Mouse (Mus musculus) embryonic facial prominence, embryonic 13.5 days (tissue): Measurements from ENCODE around the gene Cntn5. TPM values are rescaled to one million over a fixed set of nuclear protein-coding genes. Genes with fewer than 3 reads are reported as not detected.

Source experiments
- ATAC-seq: fragments of 200-750 bp; cut with Nextera tagmentation; 2 replicates; pipeline ENCODE4 v1.8.0; 2017; ENCODE audit warnings: low read depth; ENCODE audit not compliant: insufficient number of reproducible peaks, insufficient read depth, low FRiP score, low TSS enrichment
- H3K27ac ChIP-seq: fragments of 300-500 bp; sonication (generic); 2 replicates; pipeline ENCODE4 v1.5.1; 2015; ENCODE audit warnings: moderate library complexity, mild to moderate bottlenecking, inconsistent platforms
- H3K27me3 ChIP-seq: fragments of 300-500 bp; sonication (generic); 2 replicates; pipeline ENCODE4 v1.6.1; 2015; ENCODE audit warnings: mild to moderate bottlenecking, inconsistent platforms
- H3K36me3 ChIP-seq: fragments of 300-500 bp; sonication (generic); 2 replicates; pipeline ENCODE4 v1.6.1; 2015; ENCODE audit warnings: mild to moderate bottlenecking, inconsistent platforms
- H3K4me1 ChIP-seq: fragments of 300-500 bp; sonication (generic); 2 replicates; pipeline ENCODE4 v1.6.1; 2015; ENCODE audit warnings: inconsistent platforms
- H3K4me2 ChIP-seq: fragments of 300-500 bp; sonication (generic); 2 replicates; pipeline ENCODE4 v1.6.1; 2015; ENCODE audit warnings: moderate library complexity, mild to moderate bottlenecking, inconsistent platforms
- H3K4me3 ChIP-seq: fragments of 300-500 bp; sonication (generic); 2 replicates; pipeline ENCODE4 v1.5.1; 2015; ENCODE audit warnings: mild to moderate bottlenecking, inconsistent platforms
- H3K9ac ChIP-seq: fragments of 300-500 bp; sonication (generic); 2 replicates; pipeline ENCODE4 v1.6.1; 2015; ENCODE audit warnings: mild to moderate bottlenecking, inconsistent platforms
- H3K9me3 ChIP-seq: fragments of 300-500 bp; sonication (generic); 2 replicates; pipeline ENCODE4 v1.6.1; 2016; ENCODE audit warnings: inconsistent platforms
- WGBS: fragments of 180-500 bp; shearing (Covaris S2); methylation state at CpG from one replicate; pipeline ENCODE4 v1.1.7; 2015; ENCODE audit warnings: mixed read lengths; 5-methylcytosine and 5-hydroxymethylcytosine counted together
- polyA plus RNA-seq: library from polyadenylated mRNA; unstranded; fragments of >200 nt; fragmentation: Nextera tagmentation; extraction: Ambion mirVana; gene quantifications from 2 replicates; pipeline ENCODE4 v1.2.1, GENCODE M21; 2015

Cntn5 gene
- polyA plus RNA-seq, 1 experiment from 2014 or later, result 3.4 TPM

- H3K27me3 ChIP-seq, result no peaks in the 10 kb centered on the region
- WGBS, result 70% methylated on average over 1 of the region's 1 CpGs
- H3K27ac ChIP-seq, result no peak overlapping the region
- H3K4me1 ChIP-seq, result no peaks in the 10 kb centered on the region
- H3K9me3 ChIP-seq, result no peaks in the 10 kb centered on the region
- H3K4me2 ChIP-seq, result no peak overlapping the region
- no peak overlapping the region for H3K4me3 ChIP-seq
- H3K9ac ChIP-seq, result no peak overlapping the region
- no peak for ATAC-seq
- H3K36me3 ChIP-seq, result no peaks in the 10 kb centered on the region
These were observed 520.1 kb downstream of the Cntn5 start for GRCm38 (mm10) chr9:10384455-10384854.

GRCm38 (mm10) chr9:10383140-10383539 lies 521.4 kb downstream of the Cntn5 start:
- Histone ChIP-seq H3K9ac (no peak overlapping the region), H3K36me3 (no peaks in the 10 kb centered on the region), H3K9me3 (no peaks in the 10 kb centered on the region), H3K4me3 (no peak overlapping the region), H3K4me1 (no peaks in the 10 kb centered on the region), H3K27ac (no peak overlapping the region), H3K27me3 (no peaks in the 10 kb centered on the region), H3K4me2 (no peak overlapping the region)
- ATAC-seq, result no peak

- no peaks in the 10 kb centered on the region for H3K36me3 ChIP-seq
These were observed 522.9 kb downstream of the Cntn5 start for GRCm38 (mm10) chr9:10381701-10382100.

DNA sequence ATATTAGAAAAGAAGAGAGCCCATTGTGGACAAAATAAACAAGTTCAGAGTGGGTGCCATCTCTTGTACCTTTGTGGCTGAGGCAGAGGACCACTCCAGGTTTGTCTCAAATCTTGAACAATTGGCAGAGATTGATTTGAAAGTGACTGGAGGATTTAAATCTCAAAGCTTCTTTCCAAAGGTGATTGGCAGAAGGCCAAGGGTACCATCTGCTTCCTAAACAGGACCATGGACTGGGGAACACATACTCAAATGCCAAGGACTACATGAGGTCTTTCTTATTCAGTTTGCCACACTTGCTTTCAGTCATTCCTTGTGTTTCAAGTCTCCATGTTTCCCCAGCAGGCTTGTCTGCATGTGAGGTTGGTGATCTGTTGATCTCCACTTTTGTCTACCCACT lies 528.3 kb downstream of the Cntn5 start:
- H3K27ac ChIP-seq, result no peak overlapping the region
- no peaks in the 10 kb centered on the region for H3K36me3 ChIP-seq
- no peak overlapping the region for H3K9ac ChIP-seq
- H3K4me2 ChIP-seq, result no peak overlapping the region
- no peak overlapping the region for H3K4me3 ChIP-seq
- no peaks in the 10 kb centered on the region for H3K27me3 ChIP-seq
- H3K9me3 ChIP-seq, result no peaks in the 10 kb centered on the region
- no peaks in the 10 kb centered on the region for H3K4me1 ChIP-seq
- no peak for ATAC-seq

More at GRCm38 (mm10) chr9:10381701-10382100, 522.9 kb downstream of the Cntn5 start:
- H3K27me3 ChIP-seq, result no peaks in the 10 kb centered on the region
- no peak for ATAC-seq
- no peak overlapping the region for H3K9ac ChIP-seq
- no peak overlapping the region for H3K27ac ChIP-seq
- no peaks in the 10 kb centered on the region for H3K4me1 ChIP-seq
- H3K4me3 ChIP-seq, result no peak overlapping the region
- H3K4me2 ChIP-seq, result no peak overlapping the region
- WGBS, result 89% methylated on average over 4 of the region's 4 CpGs
- H3K9me3 ChIP-seq, result no peaks in the 10 kb centered on the region

GRCm38 (mm10) chr9:10368971-10369370 lies 535.6 kb downstream of the Cntn5 start:
- Histone ChIP-seq H3K9me3 (no peaks in the 10 kb centered on the region), H3K4me1 (no peaks in the 10 kb centered on the region), H3K4me3 (no peak overlapping the region), H3K27ac (no peak overlapping the region), H3K36me3 (no peaks in the 10 kb centered on the region), H3K9ac (no peak overlapping the region), H3K27me3 (no peaks in the 10 kb centered on the region), H3K4me2 (no peak overlapping the region)
- 60% methylated on average over 5 of the region's 5 CpGs for WGBS
- ATAC-seq, result no peak

DNA sequence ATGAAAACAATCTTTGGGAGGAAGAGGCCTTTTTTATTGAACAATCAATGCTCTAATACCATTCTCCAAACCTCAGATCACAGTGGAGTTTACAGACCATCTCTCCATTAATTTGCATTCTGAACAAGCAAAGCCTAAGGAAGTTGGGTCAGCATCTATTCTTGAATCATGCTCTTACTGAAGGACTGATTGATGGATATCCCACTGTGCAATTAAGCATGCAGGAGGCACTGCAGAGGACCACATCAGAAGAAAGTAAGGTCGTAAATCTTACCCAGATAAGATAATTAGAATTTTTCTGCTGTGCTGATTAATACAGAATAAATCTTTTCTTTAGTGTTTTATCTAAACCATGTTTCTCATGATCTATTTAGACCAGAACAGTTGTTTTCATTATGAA lies 536.2 kb downstream of the Cntn5 start:
- Histone ChIP-seq H3K4me2 (no peak overlapping the region), H3K9ac (no peak overlapping the region), H3K27me3 (no peaks in the 10 kb centered on the region), H3K4me3 (no peak overlapping the region), H3K27ac (no peak overlapping the region), H3K9me3 (no peaks in the 10 kb centered on the region), H3K36me3 (no peaks in the 10 kb centered on the region), H3K4me1 (no peaks in the 10 kb centered on the region)
- 52% methylated on average over 1 of the region's 1 CpGs for WGBS
- no peak for ATAC-seq

- H3K9ac ChIP-seq, result no peak overlapping the region
- H3K27ac ChIP-seq, result no peak overlapping the region
- ATAC-seq, result no peak
- no peak overlapping the region for H3K4me2 ChIP-seq
- H3K4me3 ChIP-seq, result no peak overlapping the region
- WGBS, result 74% methylated on average over 6 of the region's 6 CpGs
- no peaks in the 10 kb centered on the region for H3K4me1 ChIP-seq
- H3K27me3 ChIP-seq, result no peaks in the 10 kb centered on the region
- H3K36me3 ChIP-seq, result no peaks in the 10 kb centered on the region
- no peaks in the 10 kb centered on the region for H3K9me3 ChIP-seq
These were observed 538.2 kb downstream of the Cntn5 start for GRCm38 (mm10) chr9:10366246-10366955.

DNA sequence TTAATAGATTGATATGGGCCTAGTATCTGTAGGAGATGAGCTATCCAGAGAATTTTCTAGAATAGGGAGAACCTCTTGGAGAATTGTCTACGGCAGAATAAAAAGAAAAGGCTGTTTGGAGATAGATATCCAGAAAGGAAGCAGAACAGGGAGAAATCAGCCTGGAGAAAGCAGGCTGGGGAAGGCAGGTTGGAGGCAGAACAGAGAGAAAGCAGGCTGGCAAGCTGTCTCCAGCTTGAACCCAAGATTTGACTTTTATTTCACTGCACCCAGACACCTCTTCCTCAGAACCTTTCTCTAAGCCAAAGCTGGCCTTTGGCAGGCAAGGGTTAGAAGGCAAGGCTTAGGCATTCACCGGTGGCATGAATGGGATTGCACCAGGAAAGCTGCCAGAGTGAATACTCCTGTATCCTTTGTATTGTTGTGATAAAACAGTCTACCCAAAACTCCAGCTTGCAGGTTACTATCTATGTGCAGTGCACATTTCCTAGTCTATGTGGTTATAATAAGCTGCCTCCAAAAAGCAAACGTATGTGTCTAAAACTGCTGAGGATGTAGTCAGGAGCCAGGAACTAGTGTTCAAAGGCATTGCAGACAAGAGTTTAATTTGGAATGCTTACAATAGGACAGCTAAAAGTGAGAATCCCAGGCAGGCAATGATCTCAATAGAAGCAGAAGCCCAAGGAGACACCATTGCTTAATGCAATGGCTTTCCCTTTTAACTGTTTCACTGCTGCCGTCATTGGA lies 553.5 kb downstream of the Cntn5 start:
- Histone ChIP-seq H3K9ac (no peak overlapping the region), H3K27ac (no peak overlapping the region), H3K4me2 (no peak overlapping the region), H3K27me3 (no peaks in the 10 kb centered on the region), H3K4me3 (no peak overlapping the region), H3K36me3 (no peaks in the 10 kb centered on the region), H3K4me1 (no peaks in the 10 kb centered on the region), H3K9me3 (no peaks in the 10 kb centered on the region)
- ATAC-seq, result no peak
- WGBS, result 72% methylated on average over 4 of the region's 4 CpGs

DNA sequence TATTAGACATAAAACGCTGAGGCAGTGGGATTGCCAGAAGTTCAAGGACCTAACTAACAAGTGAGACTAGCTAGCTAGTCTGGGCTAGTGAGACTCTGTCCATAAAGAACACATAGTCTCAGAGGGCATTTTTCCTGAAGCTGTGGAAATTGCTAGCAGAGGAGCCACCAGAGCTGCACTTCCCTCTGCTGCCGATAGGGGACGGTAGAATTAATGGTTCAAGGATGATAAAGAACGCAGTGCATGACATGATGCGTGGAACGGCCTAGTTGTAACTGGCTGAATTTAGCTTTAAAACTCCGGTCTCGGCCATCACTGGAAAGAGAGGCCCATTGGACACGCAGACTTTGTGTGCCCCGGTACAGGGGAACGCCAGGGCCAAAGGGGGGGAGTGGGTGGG lies 555.8 kb downstream of the Cntn5 start:
- no peaks in the 10 kb centered on the region for H3K9me3 ChIP-seq
- H3K4me2 ChIP-seq, result no peak overlapping the region
- 81% methylated on average over 11 of the region's 11 CpGs for whole genome bisulfite sequencing
- H3K27me3 ChIP-seq, result no peaks in the 10 kb centered on the region
- H3K4me1 ChIP-seq, result no peaks in the 10 kb centered on the region
- H3K9ac ChIP-seq, result no peak overlapping the region
- H3K27ac ChIP-seq, result no peak overlapping the region
- ATAC-seq, result no peak
- no peak overlapping the region for H3K4me3 ChIP-seq
- H3K36me3 ChIP-seq, result no peaks in the 10 kb centered on the region

GRCm38 (mm10) chr9:10348222-10348621 lies 556.4 kb downstream of the Cntn5 start:
- Histone ChIP-seq H3K36me3 (no peaks in the 10 kb centered on the region), H3K9me3 (no peaks in the 10 kb centered on the region), H3K27ac (no peak overlapping the region), H3K4me3 (no peak overlapping the region), H3K27me3 (no peaks in the 10 kb centered on the region), H3K4me2 (no peak overlapping the region), H3K4me1 (no peaks in the 10 kb centered on the region), H3K9ac (no peak overlapping the region)
- 64% methylated on average over 4 of the region's 4 CpGs for WGBS
- no peak for ATAC-seq

DNA sequence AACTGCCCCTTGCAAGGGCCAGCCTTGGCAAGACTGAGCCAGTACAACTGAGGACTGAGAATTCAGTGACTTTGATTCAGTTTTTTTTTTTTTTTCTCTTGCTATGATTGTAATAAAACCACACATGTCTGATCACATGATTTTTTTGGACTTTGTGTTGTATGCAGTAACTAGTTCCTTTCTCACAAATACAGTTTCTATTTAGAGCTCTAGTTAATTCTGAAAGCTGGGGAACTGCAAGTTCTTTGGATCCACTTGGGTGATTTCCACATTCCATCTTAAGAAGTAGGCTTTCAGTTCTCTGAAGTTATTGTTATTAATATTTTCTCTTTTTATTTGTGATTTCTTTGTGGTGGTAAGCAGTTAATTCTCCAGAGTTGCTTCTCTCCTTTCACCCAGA lies 563.8 kb downstream of the Cntn5 start:
- H3K9me3 ChIP-seq, result no peaks in the 10 kb centered on the region
- H3K4me3 ChIP-seq, result no peak overlapping the region
- no peaks in the 10 kb centered on the region for H3K36me3 ChIP-seq
- no peak overlapping the region for H3K9ac ChIP-seq
- H3K4me2 ChIP-seq, result no peak overlapping the region
- no peak overlapping the region for H3K27ac ChIP-seq
- H3K27me3 ChIP-seq, result no peaks in the 10 kb centered on the region
- no peak for ATAC-seq
- no peaks in the 10 kb centered on the region for H3K4me1 ChIP-seq

DNA sequence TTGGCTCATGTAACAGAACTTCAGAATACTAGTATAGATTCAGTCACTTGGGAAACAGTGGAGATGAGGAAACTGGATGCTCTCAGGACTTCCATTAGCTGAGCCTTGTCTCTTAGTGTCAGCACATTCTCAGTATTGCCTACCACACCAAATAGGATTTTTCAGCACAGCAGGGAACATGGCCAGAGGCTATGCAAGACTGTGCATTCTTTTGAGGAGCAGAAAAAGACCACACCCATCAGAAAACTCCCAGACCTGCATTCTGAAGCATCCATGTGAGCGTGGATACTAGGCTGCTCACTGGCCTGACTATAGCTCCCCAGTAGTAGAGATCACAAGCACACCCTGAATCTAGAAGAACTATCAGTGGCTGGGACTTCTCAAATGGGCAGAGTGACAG lies 564.9 kb downstream of the Cntn5 start:
- Histone ChIP-seq H3K9ac (no peak overlapping the region), H3K27me3 (no peaks in the 10 kb centered on the region), H3K27ac (no peak overlapping the region), H3K4me3 (no peak overlapping the region), H3K9me3 (no peaks in the 10 kb centered on the region), H3K4me1 (no peaks in the 10 kb centered on the region), H3K4me2 (no peak overlapping the region), H3K36me3 (no peaks in the 10 kb centered on the region)
- WGBS, result 41% methylated on average over 1 of the region's 1 CpGs
- no peak for ATAC-seq
